In the genomic region with DNA sequence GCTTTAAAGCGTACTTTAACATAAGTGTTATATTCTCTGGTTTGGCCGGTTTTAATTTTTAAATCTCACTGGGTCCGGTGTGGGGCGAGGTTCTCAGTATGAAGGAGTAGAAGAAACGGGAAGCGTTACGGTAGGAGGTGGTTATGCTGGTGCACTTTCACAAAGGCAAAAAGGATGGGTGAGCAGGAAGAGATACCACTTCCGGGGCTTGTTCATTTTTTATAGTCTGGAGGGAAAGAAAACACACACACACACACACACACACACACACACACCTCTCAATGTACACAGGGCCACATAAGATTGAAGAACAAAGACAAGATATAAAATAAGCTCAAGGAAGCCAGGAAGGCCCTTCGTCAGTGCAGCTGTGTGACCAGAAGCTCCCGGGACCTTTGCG, we compare ENCODE assay signal across 1 mouse cellular context.
A peak's percentile ranks its signal among the peaks of the same experiment; 100 is the strongest.
TF ChIP-seq lines count a peak whose summit lies in the region.

No protein-coding gene starts in this region.

TF ChIP-seq in CH12.LX, 34 proteins besides CTCF, POLR2A, EP300 and RAD21 (continued from another document):
- TF ChIP-seq MAFK (IDR thresholded peaks at IDR 0.05; ENCODE audit: insufficient replicate concordance, low read length) (no peak), SMC3 (IDR thresholded peaks at IDR 0.05; ENCODE audit: low read depth, low read length) (no peak), TBP (conservative IDR thresholded peaks at IDR 0.05; ENCODE audit: low read depth, low read length) (peak; percentile 86)
